Mouse (Mus musculus): ENCODE results near the gene Cdc42se1. TPM values are rescaled to one million over a fixed set of nuclear protein-coding genes. Genes with fewer than 3 reads are reported as not detected.

The Cdc42se1 gene
- 62.5 and 80.3 TPM in 2 replicates for polyA plus RNA-seq (2012; rRNA removed)

GRCm38 (mm10) chr3:95228148-95228893 is at the start of gene Cdc42se1:
Gene Cdc42se1 (plus strand): TSS chr3:95228732.
- TF ChIP-seq CTCF (IDR thresholded peaks at IDR 0.05; ENCODE audit: borderline replicate concordance, extremely low read depth, insufficient read depth, insufficient read length), result no peak
- TF ChIP-seq POLR2A (IDR thresholded peaks at IDR 0.05; ENCODE audit: borderline replicate concordance, extremely low read depth, insufficient read depth, insufficient read length, poor library complexity, severe bottlenecking), result peak; percentile 95
- DNase-seq (ENCODE audit: low read depth), result peak; percentile 98

- DNase-seq (ENCODE audit: low read depth), result no peak
- TF ChIP-seq CTCF (IDR thresholded peaks at IDR 0.05; ENCODE audit: borderline replicate concordance, extremely low read depth, insufficient read depth, insufficient read length) (no peak), POLR2A (IDR thresholded peaks at IDR 0.05; ENCODE audit: borderline replicate concordance, extremely low read depth, insufficient read depth, insufficient read length, poor library complexity, severe bottlenecking) (no peak)
Measured at GRCm38 (mm10) chr3:95178948-95179347, 49.6 kb upstream of the Cdc42se1 start.

- no peak for DNase-seq (ENCODE audit: low read depth)
- TF ChIP-seq CTCF (IDR thresholded peaks at IDR 0.05; ENCODE audit: borderline replicate concordance, extremely low read depth, insufficient read depth, insufficient read length) (no peak), POLR2A (IDR thresholded peaks at IDR 0.05; ENCODE audit: borderline replicate concordance, extremely low read depth, insufficient read depth, insufficient read length, poor library complexity, severe bottlenecking) (no peak)
Measured at GRCm38 (mm10) chr3:95179890-95180289, 48.6 kb upstream of the Cdc42se1 start.

GRCm38 (mm10) chr3:95181841-95182240 is 46.7 kb upstream of the Cdc42se1 start:
- no peak for DNase-seq (ENCODE audit: low read depth)
- TF ChIP-seq CTCF (IDR thresholded peaks at IDR 0.05; ENCODE audit: borderline replicate concordance, extremely low read depth, insufficient read depth, insufficient read length) (no peak), POLR2A (IDR thresholded peaks at IDR 0.05; ENCODE audit: borderline replicate concordance, extremely low read depth, insufficient read depth, insufficient read length, poor library complexity, severe bottlenecking) (no peak)

- DNase-seq (ENCODE audit: low read depth), result no peak
- no peak for TF ChIP-seq CTCF (IDR thresholded peaks at IDR 0.05; ENCODE audit: borderline replicate concordance, extremely low read depth, insufficient read depth, insufficient read length)
- TF ChIP-seq POLR2A (IDR thresholded peaks at IDR 0.05; ENCODE audit: borderline replicate concordance, extremely low read depth, insufficient read depth, insufficient read length, poor library complexity, severe bottlenecking), result no peak
Measured at GRCm38 (mm10) chr3:95184796-95185577, 43.5 kb upstream of the Cdc42se1 start.

- DNase-seq (ENCODE audit: low read depth), result no peak
- no peak for TF ChIP-seq CTCF (IDR thresholded peaks at IDR 0.05; ENCODE audit: borderline replicate concordance, extremely low read depth, insufficient read depth, insufficient read length)
- no peak for TF ChIP-seq POLR2A (IDR thresholded peaks at IDR 0.05; ENCODE audit: borderline replicate concordance, extremely low read depth, insufficient read depth, insufficient read length, poor library complexity, severe bottlenecking)
Measured at GRCm38 (mm10) chr3:95186100-95186499, 42.4 kb upstream of the Cdc42se1 start.

- TF ChIP-seq POLR2A (IDR thresholded peaks at IDR 0.05; ENCODE audit: borderline replicate concordance, extremely low read depth, insufficient read depth, insufficient read length, poor library complexity, severe bottlenecking) (no peak), CTCF (IDR thresholded peaks at IDR 0.05; ENCODE audit: borderline replicate concordance, extremely low read depth, insufficient read depth, insufficient read length) (no peak)
- no peak for DNase-seq (ENCODE audit: low read depth)
Measured at GRCm38 (mm10) chr3:95186888-95187287, 41.6 kb upstream of the Cdc42se1 start.

- no peak for TF ChIP-seq POLR2A (IDR thresholded peaks at IDR 0.05; ENCODE audit: borderline replicate concordance, extremely low read depth, insufficient read depth, insufficient read length, poor library complexity, severe bottlenecking)
- TF ChIP-seq CTCF (IDR thresholded peaks at IDR 0.05; ENCODE audit: borderline replicate concordance, extremely low read depth, insufficient read depth, insufficient read length), result no peak
- no peak for DNase-seq (ENCODE audit: low read depth)
Measured at GRCm38 (mm10) chr3:95194721-95195135, 33.8 kb upstream of the Cdc42se1 start.

GRCm38 (mm10) chr3:95195772-95196171 is 32.8 kb upstream of the Cdc42se1 start:
- DNase-seq (ENCODE audit: low read depth), result no peak
- TF ChIP-seq CTCF (IDR thresholded peaks at IDR 0.05; ENCODE audit: borderline replicate concordance, extremely low read depth, insufficient read depth, insufficient read length) (no peak), POLR2A (IDR thresholded peaks at IDR 0.05; ENCODE audit: borderline replicate concordance, extremely low read depth, insufficient read depth, insufficient read length, poor library complexity, severe bottlenecking) (no peak)

- DNase-seq (ENCODE audit: low read depth), result no peak
- TF ChIP-seq CTCF (IDR thresholded peaks at IDR 0.05; ENCODE audit: borderline replicate concordance, extremely low read depth, insufficient read depth, insufficient read length), result no peak
- no peak for TF ChIP-seq POLR2A (IDR thresholded peaks at IDR 0.05; ENCODE audit: borderline replicate concordance, extremely low read depth, insufficient read depth, insufficient read length, poor library complexity, severe bottlenecking)
Measured at GRCm38 (mm10) chr3:95199101-95199500, 29.4 kb upstream of the Cdc42se1 start.

- TF ChIP-seq POLR2A (IDR thresholded peaks at IDR 0.05; ENCODE audit: borderline replicate concordance, extremely low read depth, insufficient read depth, insufficient read length, poor library complexity, severe bottlenecking) (no peak), CTCF (IDR thresholded peaks at IDR 0.05; ENCODE audit: borderline replicate concordance, extremely low read depth, insufficient read depth, insufficient read length) (no peak)
- DNase-seq (ENCODE audit: low read depth), result no peak
Measured at GRCm38 (mm10) chr3:95200132-95200531, 28.4 kb upstream of the Cdc42se1 start.

All from brain, embryonic 14.5 days (tissue).